Mouse (Mus musculus): Measurements from ENCODE around the gene Hsd17b11. TPM values are rescaled to one million over a fixed set of nuclear protein-coding genes. Genes with fewer than 3 reads are reported as not detected.
"Not testable (repeated sequence)": the region's sequence is repeated elsewhere in the genome, so short reads cannot be mapped to it uniquely, and the experiment has no call there.

The Hsd17b11 gene
- polyA plus RNA-seq, 1 experiment from 2014 or later, result 2.7 TPM

DNA sequence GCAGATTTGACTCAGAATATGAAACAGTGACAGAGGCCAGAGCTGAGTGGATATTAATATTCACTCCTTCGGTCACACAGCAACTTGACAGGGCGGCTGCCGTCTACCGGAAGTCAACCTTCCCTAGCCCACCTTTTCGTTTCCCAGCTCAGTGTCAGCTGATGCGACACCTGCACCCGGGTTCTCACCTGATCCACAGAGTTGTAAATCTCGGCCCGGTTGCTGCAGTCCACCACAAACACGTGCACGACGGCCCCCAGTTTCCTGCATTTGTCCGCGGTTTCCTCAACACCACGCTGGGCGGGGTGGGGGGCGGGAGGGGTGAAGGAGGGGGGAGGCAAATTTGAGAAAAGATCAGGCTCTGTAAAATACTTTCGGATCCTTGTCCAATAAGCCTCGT lies 49.3 kb downstream of the Hsd17b11 start:
- H3K4me1 ChIP-seq (replicated peaks), result no peaks in the 10 kb centered on the region
- no peaks in the 10 kb centered on the region for H3K9me3 ChIP-seq
- no peak overlapping the region for H3K4me2 ChIP-seq
- no peak overlapping the region for H3K27ac ChIP-seq (replicated peaks)
- H3K27me3 ChIP-seq, result no peaks in the 10 kb centered on the region
- no peaks in the 10 kb centered on the region for H3K36me3 ChIP-seq
- no peak for ATAC-seq (ENCODE audit: low read depth)
- H3K9ac ChIP-seq, result no peak overlapping the region
- H3K4me3 ChIP-seq, result no peak overlapping the region
- 71% methylated on average over 19 of the region's 19 CpGs for WGBS

- 82% methylated on average over 5 of the region's 5 CpGs for WGBS
- no peak for ATAC-seq (ENCODE audit: low read depth)
- H3K9me3 ChIP-seq, result no peaks in the 10 kb centered on the region
These were observed 50.7 kb downstream of the Hsd17b11 start for GRCm38 (mm10) chr5:103971051-103971450.

DNA sequence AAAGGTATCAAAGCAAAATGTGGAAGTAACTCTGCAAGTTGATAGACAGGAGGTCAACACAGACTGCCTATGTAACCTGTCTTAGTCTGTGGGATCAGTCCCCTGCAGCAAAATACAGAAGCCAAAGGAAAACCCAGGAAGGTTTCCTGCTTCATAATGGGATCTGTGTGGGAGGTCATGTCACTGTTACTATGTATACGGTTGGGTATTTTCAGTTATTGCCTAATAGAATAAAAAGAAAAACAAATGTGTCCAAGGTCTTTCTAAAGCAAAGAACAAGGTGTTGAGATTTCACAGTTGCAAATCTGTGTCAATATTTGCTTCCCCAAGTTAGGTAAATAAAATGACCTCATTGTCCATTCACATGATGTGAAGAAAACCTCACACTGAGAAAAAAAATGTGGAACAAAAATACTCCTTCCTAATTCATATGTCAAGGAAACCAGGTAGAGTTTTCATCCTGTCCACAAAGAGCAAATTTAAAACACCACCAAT lies 58.7 kb downstream of the Hsd17b11 start:
- H3K4me3 ChIP-seq, result no peak overlapping the region
- H3K9ac ChIP-seq, result no peak overlapping the region
- no peaks in the 10 kb centered on the region for H3K9me3 ChIP-seq
- H3K4me1 ChIP-seq (replicated peaks), result no peaks in the 10 kb centered on the region
- ATAC-seq (ENCODE audit: low read depth), result no peak
- WGBS, result 76% methylated on average over 1 of the region's 1 CpGs
- no peak overlapping the region for H3K27ac ChIP-seq (replicated peaks)
- H3K4me2 ChIP-seq, result no peak overlapping the region
- H3K27me3 ChIP-seq, result no peaks in the 10 kb centered on the region
- no peaks in the 10 kb centered on the region for H3K36me3 ChIP-seq

More at GRCm38 (mm10) chr5:103971051-103971450, 50.7 kb downstream of the Hsd17b11 start:
- H3K4me2 ChIP-seq, result no peak overlapping the region
- no peaks in the 10 kb centered on the region for H3K4me1 ChIP-seq (replicated peaks)
- no peak overlapping the region for H3K27ac ChIP-seq (replicated peaks)
- no peak overlapping the region for H3K4me3 ChIP-seq
- H3K27me3 ChIP-seq, result no peaks in the 10 kb centered on the region
- H3K9ac ChIP-seq, result no peak overlapping the region
- H3K36me3 ChIP-seq, result no peaks in the 10 kb centered on the region

DNA sequence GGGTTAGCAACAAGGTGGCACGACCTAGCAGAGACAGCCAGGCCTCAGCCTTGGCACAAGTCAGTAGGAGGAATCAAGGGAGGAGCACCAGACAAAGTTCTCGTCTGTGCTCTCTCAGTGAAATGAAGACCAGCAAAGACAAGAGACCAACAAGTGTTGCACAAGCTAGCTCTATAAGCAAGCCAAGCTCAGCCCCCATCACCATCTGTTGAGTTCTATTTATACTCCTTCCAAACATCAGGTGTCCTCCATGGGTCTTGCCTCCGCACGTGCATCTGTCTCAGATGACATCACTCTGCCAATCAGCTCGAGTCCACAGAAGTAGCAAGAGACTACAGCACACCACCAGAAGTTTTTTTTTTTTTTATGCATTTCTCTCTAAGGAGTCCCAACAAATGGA lies 67.1 kb downstream of the Hsd17b11 start:
- Histone ChIP-seq H3K4me1 (replicated peaks) (peaks cover 7% of the 10 kb centered on the region; the same call in 1 of the 2 replicates), H3K9ac (no peak overlapping the region), H3K9me3 (no peaks in the 10 kb centered on the region), H3K27me3 (no peaks in the 10 kb centered on the region), H3K27ac (replicated peaks) (no peak overlapping the region), H3K36me3 (no peaks in the 10 kb centered on the region), H3K4me3 (no peak overlapping the region), H3K4me2 (no peak overlapping the region)
- WGBS, result 87% methylated on average over 5 of the region's 5 CpGs
- ATAC-seq (ENCODE audit: low read depth), result no peak

DNA sequence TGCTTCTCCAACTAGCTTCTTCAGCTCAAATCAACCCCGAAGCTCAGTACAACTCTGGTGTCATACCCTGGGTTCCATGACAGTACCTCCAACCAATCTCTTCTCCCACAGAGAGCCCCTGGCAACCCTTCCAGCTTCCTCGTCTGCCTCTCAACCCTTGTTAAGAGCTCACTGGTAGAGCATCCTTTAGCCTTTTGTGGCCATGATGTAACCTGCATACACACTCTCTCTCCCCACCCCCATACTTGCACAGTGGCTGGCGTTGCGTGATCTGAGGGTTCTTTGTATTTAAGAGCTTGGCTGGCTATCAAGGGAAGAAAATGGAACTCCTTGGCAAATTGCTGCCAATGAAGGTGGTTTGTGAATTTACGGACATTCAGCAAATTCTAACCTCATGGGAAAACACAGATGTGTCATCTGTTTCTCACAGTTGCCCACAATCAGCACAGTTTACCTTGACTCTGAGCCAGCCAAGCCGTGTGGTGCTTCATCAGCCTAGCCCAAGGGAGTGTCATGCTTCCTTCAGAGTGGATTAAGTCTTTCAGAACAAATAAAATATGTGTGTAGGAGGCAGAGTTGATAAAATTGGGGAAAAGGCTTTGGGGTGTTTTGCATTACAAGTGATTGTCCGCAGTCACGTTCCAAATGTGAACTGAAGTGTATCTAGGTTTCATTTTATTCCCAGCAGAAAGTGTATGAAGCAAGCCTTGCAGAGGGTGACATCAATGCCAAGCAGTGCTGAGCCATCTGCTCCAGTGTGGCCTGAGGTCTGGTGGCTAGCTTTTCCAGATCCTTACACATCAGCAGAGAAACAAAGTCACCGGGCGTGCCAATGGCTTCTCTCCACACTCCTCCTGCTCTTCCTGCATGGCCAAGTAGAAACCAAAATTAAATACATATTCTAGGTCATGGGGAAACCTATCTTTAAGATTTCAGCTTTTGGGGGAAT lies 68.3 kb downstream of the Hsd17b11 start:
- H3K9ac ChIP-seq, result no peak overlapping the region
- no peak overlapping the region for H3K4me3 ChIP-seq
- H3K27me3 ChIP-seq, result no peaks in the 10 kb centered on the region
- H3K27ac ChIP-seq (replicated peaks), result no peak overlapping the region
- H3K9me3 ChIP-seq, result no peaks in the 10 kb centered on the region
- H3K4me1 ChIP-seq (replicated peaks), result peaks cover 7% of the 10 kb centered on the region; the same call in 1 of the 2 replicates
- WGBS, result 76% methylated on average over 10 of the region's 10 CpGs
- no peaks in the 10 kb centered on the region for H3K36me3 ChIP-seq
- no peak for ATAC-seq (ENCODE audit: low read depth)
- no peak overlapping the region for H3K4me2 ChIP-seq

DNA sequence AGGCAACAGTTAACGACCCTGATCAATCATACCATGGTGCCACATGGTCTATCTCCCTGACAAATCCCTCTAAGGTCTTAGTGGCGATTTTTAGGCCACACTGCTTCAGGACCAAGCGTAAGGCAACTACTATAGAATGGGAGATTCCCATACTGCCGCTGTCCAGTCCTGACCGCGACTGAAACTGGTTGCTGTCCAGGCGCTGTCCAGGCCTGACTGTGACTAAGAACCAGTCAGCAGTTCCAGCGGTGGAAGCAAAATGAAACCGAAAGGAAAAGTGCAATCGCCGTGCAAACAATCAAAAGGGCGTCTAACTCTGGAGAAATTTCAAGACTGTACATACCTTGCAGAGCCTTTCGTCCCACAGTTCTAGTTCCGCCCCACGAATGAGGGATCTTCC lies 71.6 kb downstream of the Hsd17b11 start:
- not testable (repeated sequence) for H3K9ac ChIP-seq; H3K36me3 ChIP-seq; H3K4me3 ChIP-seq; H3K9me3 ChIP-seq; H3K27me3 ChIP-seq; H3K4me2 ChIP-seq; H3K27ac ChIP-seq (replicated peaks); ATAC-seq (ENCODE audit: low read depth); H3K4me1 ChIP-seq (replicated peaks)
- 91% methylated on average over 15 of the region's 15 CpGs for WGBS

- H3K27ac ChIP-seq (replicated peaks), result no peak overlapping the region
- H3K9me3 ChIP-seq, result no peaks in the 10 kb centered on the region
- no peak for ATAC-seq (ENCODE audit: low read depth)
- peaks cover 26% of the 10 kb centered on the region for H3K4me1 ChIP-seq (replicated peaks)
- H3K36me3 ChIP-seq, result no peaks in the 10 kb centered on the region
- H3K4me3 ChIP-seq, result no peak overlapping the region
- H3K27me3 ChIP-seq, result peaks cover 55% of the 10 kb centered on the region
- no peak overlapping the region for H3K4me2 ChIP-seq
- no peak overlapping the region for H3K9ac ChIP-seq
- 15% methylated on average over 6 of the region's 6 CpGs for WGBS
These were observed 78.5 kb downstream of the Hsd17b11 start for GRCm38 (mm10) chr5:103943183-103943582.

DNA sequence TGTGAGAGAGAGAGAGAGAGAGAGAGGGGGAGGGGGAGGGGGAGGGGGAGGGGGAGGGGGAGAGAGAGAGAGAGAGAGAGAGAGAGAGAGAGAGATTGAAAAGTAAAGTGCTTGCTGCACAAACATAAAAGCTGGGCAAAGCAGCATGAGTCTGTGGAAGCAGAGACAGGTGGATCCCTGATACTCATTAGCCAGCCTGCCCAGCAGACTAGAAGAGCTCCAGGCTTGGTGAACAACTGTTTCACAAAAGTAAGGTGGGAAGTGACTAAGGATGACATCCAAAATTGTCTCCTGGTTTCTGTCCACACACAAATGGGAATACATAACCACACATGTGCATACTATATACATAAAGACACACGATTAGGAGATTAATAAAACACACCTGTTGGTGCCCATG lies 81.9 kb downstream of the Hsd17b11 start:
- 73% methylated on average over 1 of the region's 1 CpGs for WGBS
- peaks cover 43% of the 10 kb centered on the region for H3K4me1 ChIP-seq (replicated peaks)
- no peak overlapping the region for H3K4me2 ChIP-seq
- H3K36me3 ChIP-seq, result no peaks in the 10 kb centered on the region
- no peak overlapping the region for H3K9ac ChIP-seq
- no peak overlapping the region for H3K4me3 ChIP-seq
- H3K27me3 ChIP-seq, result peaks cover 71% of the 10 kb centered on the region
- H3K27ac ChIP-seq (replicated peaks), result no peak overlapping the region
- ATAC-seq (ENCODE audit: low read depth), result no peak
- no peaks in the 10 kb centered on the region for H3K9me3 ChIP-seq

Small RNA genes lying within 50 kb of the gene (microRNA-seq; reads per million reads assigned to microRNA genes)
- gene Mir5619, result 1.9 reads per million, percentile 6 among the genes with 10 or more reads in this experiment

Other genes with a start within 250 kb of the Hsd17b11 start
- gene Klhl8, start 110.7 kb downstream of the Hsd17b11 start, polyA plus RNA-seq (2015; fragmentation: Nextera tagmentation; extraction: Ambion mirVana), result 29.2 and 32.5 TPM in 2 replicates
- not detected in 2 replicates for gene Hsd17b13, start 44.5 kb downstream of the Hsd17b11 start, polyA plus RNA-seq (2015; fragmentation: Nextera tagmentation; extraction: Ambion mirVana)
- 65.9 and 76.2 TPM in 2 replicates for gene Nudt9, start 24.4 kb upstream of the Hsd17b11 start, polyA plus RNA-seq (2015; fragmentation: Nextera tagmentation; extraction: Ambion mirVana)
- gene Gm17660, start 55.7 kb upstream of the Hsd17b11 start, polyA plus RNA-seq (2015; fragmentation: Nextera tagmentation; extraction: Ambion mirVana), result not detected in 2 replicates
- gene Sparcl1, start 91.8 kb upstream of the Hsd17b11 start, polyA plus RNA-seq (2015; fragmentation: Nextera tagmentation; extraction: Ambion mirVana), result 195 and 200 TPM in 2 replicates
- gene Dspp, start 148.8 kb upstream of the Hsd17b11 start, polyA plus RNA-seq (2015; fragmentation: Nextera tagmentation; extraction: Ambion mirVana), result not detected in 2 replicates
- 0.48 and 0.87 TPM in 2 replicates for gene Dmp1, start 180.7 kb upstream of the Hsd17b11 start, polyA plus RNA-seq (2015; fragmentation: Nextera tagmentation; extraction: Ambion mirVana)